Mouse (Mus musculus): ENCODE data around the gene Nop2. TPM values are rescaled to one million over a fixed set of nuclear protein-coding genes. Genes with fewer than 3 reads are reported as not detected.

The Nop2 gene
- polyA plus RNA-seq, 1 experiment from 2014 or later, result 17.7 TPM

DNA sequence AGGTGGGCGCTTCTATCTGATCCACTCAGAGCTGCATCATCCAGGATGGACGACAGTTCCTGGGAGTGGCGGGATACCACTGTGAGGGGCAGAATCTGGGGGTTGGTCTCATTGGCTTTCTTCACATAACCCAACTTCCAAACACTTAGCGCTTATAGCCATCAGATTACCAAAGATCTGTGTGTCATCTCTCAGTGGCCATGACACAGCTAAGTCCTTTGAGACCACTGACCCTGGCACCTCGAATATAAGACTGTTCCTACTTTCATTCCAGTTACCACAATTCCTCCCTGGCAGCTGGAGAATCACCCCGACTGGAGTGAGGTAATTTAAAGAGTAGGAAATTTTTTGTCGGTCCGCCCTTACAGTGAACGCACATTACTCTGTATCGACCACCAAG lies 54.5 kb downstream of the Nop2 start:
- ATAC-seq, result no peak
- WGBS, result 94% methylated on average over 10 of the region's 10 CpGs

GRCm38 (mm10) chr6:125190816-125191215 lies 59.1 kb downstream of the Nop2 start:
- Histone ChIP-seq H3K36me3 (ENCODE audit: insufficient read depth, low read length) (no peaks in the 10 kb centered on the region), H3K27me3 (replicated peaks; ENCODE audit: insufficient read depth, low read length) (no peaks in the 10 kb centered on the region), H3K27ac (ENCODE audit: low read length) (no peak overlapping the region), H3K9me3 (ENCODE audit: low read length) (no peaks in the 10 kb centered on the region), H3K4me2 (replicated peaks; ENCODE audit: low read depth, low read length) (peak overlapping the region; percentile 74), H3K4me3 (ENCODE audit: low read depth, low read length) (peak overlapping the region; percentile 84; the same call in 1 of the 2 replicates), H3K9ac (replicated peaks; ENCODE audit: low read depth) (no peak overlapping the region), H3K4me1 (ENCODE audit: insufficient read depth, low read depth, low read length) (peaks cover 6% of the 10 kb centered on the region; the same call in 1 of the 2 replicates)
- no peak for TF ChIP-seq CTCF (IDR thresholded peaks at IDR 0.05)
- no peak for TF ChIP-seq EP300 (IDR thresholded peaks at IDR 0.05)
- no peak for ATAC-seq
- DNase-seq (ENCODE audit: low spot score), result no peak

More for the DNA sequence above, 54.5 kb downstream of the Nop2 start:
- no peaks in the 10 kb centered on the region for H3K36me3 ChIP-seq (ENCODE audit: insufficient read depth, low read length)
- no peak overlapping the region for H3K4me3 ChIP-seq (ENCODE audit: low read depth, low read length)
- H3K4me2 ChIP-seq (replicated peaks; ENCODE audit: low read depth, low read length), result no peak overlapping the region
- no peaks in the 10 kb centered on the region for H3K27me3 ChIP-seq (replicated peaks; ENCODE audit: insufficient read depth, low read length)
- TF ChIP-seq CTCF (IDR thresholded peaks at IDR 0.05), result no peak
- no peak for TF ChIP-seq EP300 (IDR thresholded peaks at IDR 0.05)
- no peaks in the 10 kb centered on the region for H3K9me3 ChIP-seq (ENCODE audit: low read length)
- no peak for DNase-seq (ENCODE audit: low spot score)
- H3K27ac ChIP-seq (ENCODE audit: low read length), result no peak overlapping the region
- no peak overlapping the region for H3K9ac ChIP-seq (replicated peaks; ENCODE audit: low read depth)
- H3K4me1 ChIP-seq (ENCODE audit: insufficient read depth, low read depth, low read length), result no peaks in the 10 kb centered on the region

- no peaks in the 10 kb centered on the region for H3K36me3 ChIP-seq (ENCODE audit: insufficient read depth, low read length)
- WGBS, result 2% methylated on average over 54 of the region's 54 CpGs
- ATAC-seq, result peak; percentile 97
Measured at GRCm38 (mm10) chr6:125191332-125192015, 59.8 kb downstream of the Nop2 start, which contains the start of the genes Ncapd2 and Mrpl51. Gene Ncapd2, minus strand, starts transcription at chr6:125191701. Gene Mrpl51, plus strand, starts transcription at chr6:125191801.

GRCm38 (mm10) chr6:125192016-125192714 lies 60.5 kb downstream of the Nop2 start:
- TF ChIP-seq EP300 (IDR thresholded peaks at IDR 0.05) (no peak), CTCF (IDR thresholded peaks at IDR 0.05) (no peak)
- Histone ChIP-seq H3K9me3 (ENCODE audit: low read length) (no peaks in the 10 kb centered on the region), H3K27ac (ENCODE audit: low read length) (peak overlapping the region; percentile 98), H3K4me1 (ENCODE audit: insufficient read depth, low read depth, low read length) (peaks cover 6% of the 10 kb centered on the region; the same call in 1 of the 2 replicates), H3K4me3 (ENCODE audit: low read depth, low read length) (peak overlapping the region; percentile 84), H3K9ac (replicated peaks; ENCODE audit: low read depth) (peak overlapping the region; percentile 64), H3K4me2 (replicated peaks; ENCODE audit: low read depth, low read length) (peak overlapping the region; percentile 74), H3K27me3 (replicated peaks; ENCODE audit: insufficient read depth, low read length) (no peaks in the 10 kb centered on the region), H3K36me3 (ENCODE audit: insufficient read depth, low read length) (no peaks in the 10 kb centered on the region)
- ATAC-seq (peak; percentile 95), DNase-seq (ENCODE audit: low spot score) (peak; percentile 97)
- WGBS, result under 1% methylated on average over 34 of the region's 34 CpGs

More at GRCm38 (mm10) chr6:125191332-125192015, 59.8 kb downstream of the Nop2 start, which contains the start of the genes Ncapd2 and Mrpl51:
- peaks cover 6% of the 10 kb centered on the region; the same call in 1 of the 2 replicates for H3K4me1 ChIP-seq (ENCODE audit: insufficient read depth, low read depth, low read length)
- H3K9ac ChIP-seq (replicated peaks; ENCODE audit: low read depth), result peak within 1 kb of the TSS; percentile 64
- no peaks in the 10 kb centered on the region for H3K27me3 ChIP-seq (replicated peaks; ENCODE audit: insufficient read depth, low read length)
- H3K4me2 ChIP-seq (replicated peaks; ENCODE audit: low read depth, low read length), result peak within 1 kb of the TSS; percentile 74
- TF ChIP-seq CTCF (IDR thresholded peaks at IDR 0.05) (no peak; the same call in 1 of the 2 replicates), EP300 (IDR thresholded peaks at IDR 0.05) (no peak)
- DNase-seq (ENCODE audit: low spot score), result peak; percentile 98
- H3K9me3 ChIP-seq (ENCODE audit: low read length), result no peaks in the 10 kb centered on the region
- peak within 1 kb of the TSS; percentile 98 for H3K27ac ChIP-seq (ENCODE audit: low read length)
- H3K4me3 ChIP-seq (ENCODE audit: low read depth, low read length), result peak within 1 kb of the TSS; percentile 84

- H3K4me1 ChIP-seq (ENCODE audit: insufficient read depth, low read depth, low read length), result peaks cover 6% of the 10 kb centered on the region; the same call in 1 of the 2 replicates
Measured at GRCm38 (mm10) chr6:125192841-125193240, 61.1 kb downstream of the Nop2 start.

DNA sequence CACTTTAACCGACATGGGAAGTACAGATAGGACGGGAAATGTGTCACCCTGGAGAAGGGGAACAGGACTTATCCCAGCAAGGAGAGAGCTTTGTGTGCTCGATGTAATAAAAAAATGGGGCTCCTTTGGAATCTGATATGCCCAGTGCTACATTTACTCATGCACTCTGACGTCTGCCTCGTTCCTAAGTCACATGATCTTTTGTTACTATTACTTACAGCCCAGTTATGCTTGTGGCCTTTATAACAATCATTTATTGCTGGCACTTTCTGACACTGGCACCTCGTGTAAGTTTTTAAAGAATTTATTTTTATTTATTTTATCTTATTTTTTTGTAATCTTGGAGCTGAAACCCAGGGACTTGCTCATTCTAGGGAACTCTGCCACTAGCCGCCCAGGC lies 61.7 kb downstream of the Nop2 start:
- no peak overlapping the region for H3K4me2 ChIP-seq (replicated peaks; ENCODE audit: low read depth, low read length)
- ATAC-seq, result no peak
- H3K27ac ChIP-seq (ENCODE audit: low read length), result no peak overlapping the region
- WGBS, result 40% methylated on average over 6 of the region's 7 CpGs
- H3K4me3 ChIP-seq (ENCODE audit: low read depth, low read length), result no peak overlapping the region
- no peak for TF ChIP-seq CTCF (IDR thresholded peaks at IDR 0.05)
- TF ChIP-seq EP300 (IDR thresholded peaks at IDR 0.05), result no peak
- H3K36me3 ChIP-seq (ENCODE audit: insufficient read depth, low read length), result no peaks in the 10 kb centered on the region
- H3K27me3 ChIP-seq (replicated peaks; ENCODE audit: insufficient read depth, low read length), result no peaks in the 10 kb centered on the region
- peaks cover 6% of the 10 kb centered on the region; the same call in 1 of the 2 replicates for H3K4me1 ChIP-seq (ENCODE audit: insufficient read depth, low read depth, low read length)
- no peak for DNase-seq (ENCODE audit: low spot score)
- H3K9me3 ChIP-seq (ENCODE audit: low read length), result no peaks in the 10 kb centered on the region
- H3K9ac ChIP-seq (replicated peaks; ENCODE audit: low read depth), result no peak overlapping the region

More at GRCm38 (mm10) chr6:125192841-125193240, 61.1 kb downstream of the Nop2 start:
- H3K9ac ChIP-seq (replicated peaks; ENCODE audit: low read depth), result peak overlapping the region; percentile 64
- peak overlapping the region; percentile 74 for H3K4me2 ChIP-seq (replicated peaks; ENCODE audit: low read depth, low read length)
- H3K36me3 ChIP-seq (ENCODE audit: insufficient read depth, low read length), result no peaks in the 10 kb centered on the region
- WGBS, result 23% methylated on average over 5 of the region's 5 CpGs
- H3K9me3 ChIP-seq (ENCODE audit: low read length), result no peaks in the 10 kb centered on the region
- DNase-seq (ENCODE audit: low spot score) (no peak), ATAC-seq (no peak)
- peak overlapping the region; percentile 84 for H3K4me3 ChIP-seq (ENCODE audit: low read depth, low read length)
- TF ChIP-seq EP300 (IDR thresholded peaks at IDR 0.05) (no peak), CTCF (IDR thresholded peaks at IDR 0.05) (no peak)
- peak overlapping the region; percentile 98 for H3K27ac ChIP-seq (ENCODE audit: low read length)
- no peaks in the 10 kb centered on the region for H3K27me3 ChIP-seq (replicated peaks; ENCODE audit: insufficient read depth, low read length)

Small RNAs within 50 kb of the gene (microRNA-seq; reads per million reads assigned to microRNA genes)
- gene Mir7045, result not detected

Other genes starting within 250 kb of the Nop2 start
- 0.07 and 0.10 TPM in 2 replicates for gene Cd4, start 243.7 kb upstream of the Nop2 start, polyA plus RNA-seq (2015; fragmentation: Nextera tagmentation; extraction: Ambion mirVana)
- gene Lag3, start 220.2 kb upstream of the Nop2 start, polyA plus RNA-seq (2015; fragmentation: Nextera tagmentation; extraction: Ambion mirVana), result 2.3 TPM in 2 replicates
- 533 and 563 TPM in 2 replicates for gene Ptms, start 211.8 kb upstream of the Nop2 start, polyA plus RNA-seq (2015; fragmentation: Nextera tagmentation; extraction: Ambion mirVana)
- 289 and 300 TPM in 2 replicates for gene Mlf2, start 200.5 kb upstream of the Nop2 start, polyA plus RNA-seq (2015; fragmentation: Nextera tagmentation; extraction: Ambion mirVana)
- gene Cops7a, start 166.4 kb upstream of the Nop2 start, polyA plus RNA-seq (2015; fragmentation: Nextera tagmentation; extraction: Ambion mirVana), result 112 and 118 TPM in 2 replicates
- 0.29 and 0.35 TPM in 2 replicates for gene Pianp, start 135.2 kb upstream of the Nop2 start, polyA plus RNA-seq (2015; fragmentation: Nextera tagmentation; extraction: Ambion mirVana)
- 8.6 and 9.9 TPM in 2 replicates for gene Zfp384, start 122.8 kb upstream of the Nop2 start, polyA plus RNA-seq (2015; fragmentation: Nextera tagmentation; extraction: Ambion mirVana)
- gene Ing4, start 92.1 kb upstream of the Nop2 start, polyA plus RNA-seq (2015; fragmentation: Nextera tagmentation; extraction: Ambion mirVana), result 100 and 104 TPM in 2 replicates
- gene Acrbp, start 82.2 kb upstream of the Nop2 start, polyA plus RNA-seq (2015; fragmentation: Nextera tagmentation; extraction: Ambion mirVana), result 4.1 and 4.4 TPM in 2 replicates
- 0.19 and 0.44 TPM in 2 replicates for gene Lpar5, start 64.0 kb upstream of the Nop2 start, polyA plus RNA-seq (2015; fragmentation: Nextera tagmentation; extraction: Ambion mirVana)
- 53.5 and 59.8 TPM in 2 replicates for gene Chd4, start 35.9 kb upstream of the Nop2 start, polyA plus RNA-seq (2015; fragmentation: Nextera tagmentation; extraction: Ambion mirVana)
- 7.1 and 8.3 TPM in 2 replicates for gene Iffo1, start 13.3 kb downstream of the Nop2 start, polyA plus RNA-seq (2015; fragmentation: Nextera tagmentation; extraction: Ambion mirVana)
- 381 and 429 TPM in 2 replicates for gene Gapdh, start 34.6 kb downstream of the Nop2 start, polyA plus RNA-seq (2015; fragmentation: Nextera tagmentation; extraction: Ambion mirVana)
- 5.9 and 7.9 TPM in 2 replicates for gene Ncapd2, start 59.8 kb downstream of the Nop2 start, polyA plus RNA-seq (2015; fragmentation: Nextera tagmentation; extraction: Ambion mirVana)
- gene Mrpl51, start 59.9 kb downstream of the Nop2 start, polyA plus RNA-seq (2015; fragmentation: Nextera tagmentation; extraction: Ambion mirVana), result 151 and 154 TPM in 2 replicates
- 3.0 and 3.5 TPM in 2 replicates for gene Vamp1, start 83.6 kb downstream of the Nop2 start, polyA plus RNA-seq (2015; fragmentation: Nextera tagmentation; extraction: Ambion mirVana)
- gene Tapbpl, start 100.0 kb downstream of the Nop2 start, polyA plus RNA-seq (2015; fragmentation: Nextera tagmentation; extraction: Ambion mirVana), result 14.2 and 16.9 TPM in 2 replicates
- gene Cd27, start 105.1 kb downstream of the Nop2 start, polyA plus RNA-seq (2015; fragmentation: Nextera tagmentation; extraction: Ambion mirVana), result 2.4 and 3.0 TPM in 2 replicates
- gene Tuba3a, start 154.1 kb downstream of the Nop2 start, polyA plus RNA-seq (2015; fragmentation: Nextera tagmentation; extraction: Ambion mirVana), result not detected in 2 replicates
- gene Ltbr, start 182.0 kb downstream of the Nop2 start, polyA plus RNA-seq (2015; fragmentation: Nextera tagmentation; extraction: Ambion mirVana), result 96.7 and 100 TPM in 2 replicates
- gene Scnn1a, start 188.8 kb downstream of the Nop2 start, polyA plus RNA-seq (2015; fragmentation: Nextera tagmentation; extraction: Ambion mirVana), result 106 and 123 TPM in 2 replicates
- 107 and 108 TPM in 2 replicates for gene Tnfrsf1a, start 217.5 kb downstream of the Nop2 start, polyA plus RNA-seq (2015; fragmentation: Nextera tagmentation; extraction: Ambion mirVana)
- gene Plekhg6, start 248.9 kb downstream of the Nop2 start, polyA plus RNA-seq (2015; fragmentation: Nextera tagmentation; extraction: Ambion mirVana), result 0.50 and 0.82 TPM in 2 replicates

Measured in lung, postnatal 0 days (tissue).